Mouse (Mus musculus): ENCODE measurements around the gene Akap2. TPM values are rescaled to one million over a fixed set of nuclear protein-coding genes. Genes with fewer than 3 reads are reported as not detected.
"Not testable (repeated sequence)": the region's sequence is repeated elsewhere in the genome, so short reads cannot be mapped to it uniquely, and the experiment has no call there.

Akap2 gene
- polyA plus RNA-seq, 1 experiment = 0.87 TPM

DNA sequence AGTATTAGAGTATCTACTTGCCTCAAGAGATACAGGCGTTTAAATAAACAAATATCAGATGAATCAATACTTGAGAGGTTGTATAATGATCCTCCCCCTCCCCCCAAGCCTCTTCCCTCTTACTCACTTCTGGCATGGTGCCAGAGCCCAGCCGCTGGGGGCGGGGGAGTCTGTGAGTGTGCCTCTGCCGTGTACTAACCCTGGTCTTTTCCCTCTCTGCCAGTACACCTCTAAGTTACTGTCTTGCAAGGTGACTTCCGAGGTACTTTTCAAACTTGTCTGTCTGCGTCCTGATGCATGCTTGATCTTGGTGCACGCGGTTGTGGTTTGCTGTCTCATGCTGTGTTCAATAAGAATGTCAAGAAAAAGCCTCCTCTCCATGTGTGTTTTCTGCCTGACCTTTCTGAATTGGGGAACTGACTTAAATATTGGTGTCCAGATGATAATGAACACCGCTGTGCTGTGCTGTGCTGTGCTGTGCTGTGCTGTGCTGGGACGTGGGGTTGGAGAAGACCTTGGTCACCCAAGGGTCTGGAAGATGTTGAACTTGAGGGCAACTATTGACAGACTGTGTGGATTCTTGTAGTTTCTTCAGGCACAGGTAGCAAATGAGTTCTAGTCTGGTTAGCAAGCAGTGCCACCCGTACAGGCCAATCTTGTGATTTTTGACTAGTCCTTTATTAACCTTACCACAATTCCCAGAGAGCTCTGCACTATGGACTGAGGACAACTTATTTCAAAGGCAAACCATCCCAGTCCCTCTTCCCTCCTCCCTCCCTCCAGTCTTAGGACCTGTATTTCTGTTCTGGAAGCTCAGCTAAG lies 168.8 kb downstream of the Akap2 start:
- H3K27me3 ChIP-seq (replicated peaks) = no peaks in the 10 kb centered on the region
- no peak overlapping the region for H3K4me3 ChIP-seq (replicated peaks)
- H3K9me3 ChIP-seq = peaks cover 9% of the 10 kb centered on the region
- H3K36me3 ChIP-seq (replicated peaks; ENCODE audit: low read length) = peaks cover 5% of the 10 kb centered on the region
- TF ChIP-seq FLI1 (IDR thresholded peaks at IDR 0.05; ENCODE audit: low read length) (no peak), GATA1 (IDR thresholded peaks at IDR 0.05; ENCODE audit: borderline replicate concordance, low read length) (no peak)
- peaks cover 4% of the 10 kb centered on the region; the same call in 1 of the 2 replicates for H3K4me1 ChIP-seq

DNA sequence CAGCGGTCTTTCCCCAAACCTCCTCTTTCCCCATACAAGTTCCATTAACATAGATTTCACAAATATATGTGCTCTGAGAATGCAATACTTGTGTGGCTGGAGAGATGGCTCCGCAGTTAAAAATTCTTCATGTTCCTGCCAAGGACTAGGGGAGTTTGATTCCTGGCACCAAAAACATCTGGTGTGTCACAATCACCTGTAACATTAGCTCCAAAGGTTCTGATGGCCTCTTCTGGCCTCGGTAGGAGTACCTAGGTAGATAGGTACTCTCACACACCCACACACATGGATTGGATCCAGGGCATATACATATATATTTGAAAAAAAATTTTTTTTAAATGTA lies 169.4 kb downstream of the Akap2 start:
- Histone ChIP-seq H3K9me3 (peaks cover 9% of the 10 kb centered on the region), H3K27me3 (replicated peaks) (no peaks in the 10 kb centered on the region), H3K36me3 (replicated peaks; ENCODE audit: low read length) (peaks cover 5% of the 10 kb centered on the region), H3K4me1 (peaks cover 4% of the 10 kb centered on the region; the same call in 1 of the 2 replicates), H3K4me3 (replicated peaks) (no peak overlapping the region)
- TF ChIP-seq FLI1 (IDR thresholded peaks at IDR 0.05; ENCODE audit: low read length) = no peak
- TF ChIP-seq GATA1 (IDR thresholded peaks at IDR 0.05; ENCODE audit: borderline replicate concordance, low read length) = no peak

DNA sequence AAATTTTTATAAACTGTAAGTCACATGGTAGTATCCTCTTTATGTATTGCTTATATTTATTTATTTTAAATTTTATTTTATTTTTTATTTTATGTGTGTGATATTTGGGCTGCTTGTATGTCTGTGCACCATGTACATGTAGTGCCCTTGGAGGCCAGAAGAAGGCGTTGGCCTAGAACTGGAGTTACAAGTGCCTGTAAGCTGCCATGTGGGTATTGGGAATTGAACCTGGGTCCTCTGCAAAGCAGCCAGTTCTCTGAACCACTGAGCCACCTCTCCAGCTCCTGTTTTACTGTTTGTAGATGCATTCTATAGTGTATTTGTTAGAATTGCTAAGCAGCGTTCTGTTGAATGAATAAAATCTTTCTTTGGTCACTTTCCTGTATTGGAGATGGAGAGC lies 170.8 kb downstream of the Akap2 start:
- TF ChIP-seq FLI1 (IDR thresholded peaks at IDR 0.05; ENCODE audit: low read length) (no peak), GATA1 (IDR thresholded peaks at IDR 0.05; ENCODE audit: borderline replicate concordance, low read length) (no peak)
- H3K9me3 ChIP-seq = peaks cover under 1% of the 10 kb centered on the region; the same call in 1 of the 2 replicates
- H3K27me3 ChIP-seq (replicated peaks) = no peaks in the 10 kb centered on the region
- H3K4me3 ChIP-seq (replicated peaks) = no peak overlapping the region
- peaks cover 6% of the 10 kb centered on the region for H3K36me3 ChIP-seq (replicated peaks; ENCODE audit: low read length)
- peaks cover 3% of the 10 kb centered on the region; the same call in 1 of the 2 replicates for H3K4me1 ChIP-seq

DNA sequence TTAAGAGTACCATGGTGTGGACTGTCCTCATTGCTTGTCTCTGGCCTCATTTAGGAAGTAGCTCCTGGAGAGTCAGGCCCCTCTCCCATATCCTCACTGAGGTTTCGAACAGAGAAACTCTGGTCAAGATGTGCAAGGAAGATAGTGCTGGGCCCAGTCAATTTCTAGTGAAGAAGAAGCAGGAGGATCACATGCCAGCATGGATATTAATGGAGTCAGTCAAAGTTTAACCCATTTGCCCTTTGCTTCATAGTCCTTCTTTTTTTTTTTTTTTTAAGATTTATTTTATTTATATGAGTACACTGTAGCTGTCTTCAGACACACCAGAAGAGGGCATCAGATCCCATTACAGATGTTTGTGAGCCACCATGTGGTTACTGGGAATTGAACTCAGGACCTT lies 171.5 kb downstream of the Akap2 start:
- H3K36me3 ChIP-seq (replicated peaks; ENCODE audit: low read length); H3K4me3 ChIP-seq (replicated peaks); H3K4me1 ChIP-seq; H3K27me3 ChIP-seq (replicated peaks); H3K9me3 ChIP-seq: not testable (repeated sequence)

DNA sequence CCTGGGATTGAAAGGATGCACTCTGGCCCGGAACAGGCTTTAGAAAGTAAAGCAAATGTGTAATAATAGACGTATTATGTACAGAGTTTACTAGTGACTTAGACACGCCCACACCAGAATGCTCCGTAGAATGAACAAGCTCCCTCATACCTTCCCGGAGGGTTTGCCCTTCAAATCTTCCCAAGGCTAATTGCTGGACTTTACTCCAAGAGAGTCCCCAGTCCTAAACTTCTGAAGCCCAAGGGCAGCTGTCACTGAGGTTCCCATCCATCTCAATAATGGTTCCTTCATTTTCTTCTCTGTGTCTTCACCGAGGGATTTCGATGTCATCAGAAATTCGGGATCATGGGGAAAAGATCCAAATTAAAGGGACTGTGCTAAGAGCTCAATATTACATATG lies 172.3 kb downstream of the Akap2 start:
- no peak overlapping the region for H3K4me3 ChIP-seq (replicated peaks)
- H3K36me3 ChIP-seq (replicated peaks; ENCODE audit: low read length) = peaks cover 7% of the 10 kb centered on the region
- H3K27me3 ChIP-seq (replicated peaks) = no peaks in the 10 kb centered on the region
- H3K9me3 ChIP-seq = no peaks in the 10 kb centered on the region
- no peaks in the 10 kb centered on the region for H3K4me1 ChIP-seq
- TF ChIP-seq GATA1 (IDR thresholded peaks at IDR 0.05; ENCODE audit: borderline replicate concordance, low read length) (no peak), FLI1 (IDR thresholded peaks at IDR 0.05; ENCODE audit: low read length) (no peak)

DNA sequence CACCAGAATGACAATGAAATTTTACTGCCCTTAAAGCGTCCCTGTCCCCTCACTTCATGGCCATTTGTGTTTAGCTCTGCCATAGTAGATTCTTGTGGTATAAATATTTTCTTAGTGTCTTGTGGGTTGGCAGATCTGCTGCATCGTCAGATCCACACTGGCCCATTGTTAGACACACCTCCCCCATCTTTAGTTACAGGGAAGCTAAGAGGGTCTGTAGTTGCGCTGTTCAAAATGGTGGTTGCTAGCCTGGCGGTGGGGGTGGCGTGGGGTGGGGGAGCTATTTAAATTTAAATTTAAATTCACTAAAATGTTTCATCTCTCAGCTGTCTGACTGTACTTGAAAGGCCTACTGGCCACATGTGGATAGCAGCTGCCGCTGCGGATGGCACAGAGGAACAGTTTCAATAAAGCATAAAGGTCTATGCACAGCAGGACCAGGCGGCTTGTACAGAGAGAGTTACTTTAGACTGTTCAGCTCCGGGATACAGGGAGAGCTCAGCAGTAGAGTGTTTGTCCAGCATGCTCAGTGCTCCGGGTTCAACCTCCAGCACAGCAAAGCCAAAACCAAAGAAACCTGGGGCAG lies 174.6 kb downstream of the Akap2 start:
- Histone ChIP-seq H3K4me3 (replicated peaks) (no peak overlapping the region), H3K36me3 (replicated peaks; ENCODE audit: low read length) (peaks cover 7% of the 10 kb centered on the region), H3K27me3 (replicated peaks) (no peaks in the 10 kb centered on the region), H3K4me1 (peaks cover 12% of the 10 kb centered on the region), H3K9me3 (no peaks in the 10 kb centered on the region)
- no peak for TF ChIP-seq GATA1 (IDR thresholded peaks at IDR 0.05; ENCODE audit: borderline replicate concordance, low read length)
- TF ChIP-seq FLI1 (IDR thresholded peaks at IDR 0.05; ENCODE audit: low read length) = no peak

DNA sequence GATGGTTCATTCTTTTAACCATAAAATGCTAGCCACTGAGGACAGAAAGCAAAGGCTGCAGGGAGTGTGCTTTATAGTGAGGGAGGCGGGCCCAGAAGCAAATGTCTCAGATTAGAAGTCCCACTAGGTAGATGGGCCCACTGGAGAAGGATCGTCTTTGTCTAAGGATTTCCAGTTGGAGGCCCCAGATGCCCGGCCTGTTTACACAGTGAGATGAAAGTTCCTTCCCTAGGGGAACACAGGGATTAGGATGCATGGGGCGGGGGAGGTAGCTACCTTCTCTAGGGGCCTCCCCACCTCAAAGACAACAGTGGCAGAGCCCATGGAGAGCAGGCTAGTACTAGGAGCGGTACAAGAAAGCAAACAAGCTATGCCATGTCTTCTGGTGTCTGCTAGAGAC lies 177.7 kb downstream of the Akap2 start:
- Histone ChIP-seq H3K27me3 (replicated peaks) (peaks cover 3% of the 10 kb centered on the region), H3K9me3 (no peaks in the 10 kb centered on the region; the same call in 1 of the 2 replicates), H3K4me3 (replicated peaks) (no peak overlapping the region), H3K36me3 (replicated peaks; ENCODE audit: low read length) (peaks cover 7% of the 10 kb centered on the region), H3K4me1 (peaks cover 12% of the 10 kb centered on the region)
- no peak for TF ChIP-seq FLI1 (IDR thresholded peaks at IDR 0.05; ENCODE audit: low read length)
- no peak for TF ChIP-seq GATA1 (IDR thresholded peaks at IDR 0.05; ENCODE audit: borderline replicate concordance, low read length)

DNA sequence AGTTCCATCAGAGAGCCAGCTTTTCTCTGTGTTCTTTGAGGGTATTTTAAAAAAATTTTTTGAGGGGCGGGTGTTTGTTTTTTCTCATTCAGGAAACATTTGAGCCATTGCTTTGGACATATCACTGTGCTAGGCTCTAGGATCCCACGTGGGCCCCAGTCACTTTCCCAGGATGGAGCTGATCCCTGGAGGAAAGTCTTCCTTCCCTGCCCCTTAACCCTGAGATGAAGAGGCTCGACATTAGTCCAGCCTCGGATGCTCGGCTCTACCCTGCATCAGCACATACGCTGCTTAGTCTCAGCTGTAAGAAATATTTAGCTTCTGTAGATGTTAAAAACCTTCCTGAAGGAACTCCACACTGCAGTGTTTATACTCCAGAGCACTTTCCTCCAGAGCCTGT lies 178.4 kb downstream of the Akap2 start:
- Histone ChIP-seq H3K27me3 (replicated peaks) (peaks cover 3% of the 10 kb centered on the region), H3K9me3 (no peaks in the 10 kb centered on the region; the same call in 1 of the 2 replicates), H3K4me3 (replicated peaks) (no peak overlapping the region), H3K4me1 (peaks cover 12% of the 10 kb centered on the region), H3K36me3 (replicated peaks; ENCODE audit: low read length) (peaks cover 7% of the 10 kb centered on the region)
- TF ChIP-seq GATA1 (IDR thresholded peaks at IDR 0.05; ENCODE audit: borderline replicate concordance, low read length) (no peak), FLI1 (IDR thresholded peaks at IDR 0.05; ENCODE audit: low read length) (no peak)

DNA sequence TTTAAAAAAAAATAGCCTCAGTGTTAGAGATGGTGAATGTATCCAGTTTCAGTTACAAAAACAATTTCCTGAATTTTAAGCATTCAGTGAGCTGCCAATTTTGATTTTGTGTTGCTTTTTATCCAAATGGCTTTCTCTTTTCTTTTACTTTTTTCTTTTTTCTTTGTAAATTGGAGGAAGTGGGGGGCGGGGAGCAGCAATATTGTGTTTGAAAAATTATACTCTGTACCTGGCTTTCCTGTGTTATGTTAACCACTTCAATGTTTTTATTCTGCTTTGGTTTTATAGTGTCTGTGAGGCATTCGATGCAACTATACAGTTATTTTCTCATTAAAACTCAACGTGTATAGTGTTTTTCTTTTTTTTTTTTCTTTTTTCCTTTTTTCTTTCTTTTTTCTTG lies 179.2 kb downstream of the Akap2 start:
- TF ChIP-seq GATA1 (IDR thresholded peaks at IDR 0.05; ENCODE audit: borderline replicate concordance, low read length) (no peak), FLI1 (IDR thresholded peaks at IDR 0.05; ENCODE audit: low read length) (no peak)
- peaks cover 7% of the 10 kb centered on the region for H3K36me3 ChIP-seq (replicated peaks; ENCODE audit: low read length)
- no peak overlapping the region for H3K4me3 ChIP-seq (replicated peaks)

DNA sequence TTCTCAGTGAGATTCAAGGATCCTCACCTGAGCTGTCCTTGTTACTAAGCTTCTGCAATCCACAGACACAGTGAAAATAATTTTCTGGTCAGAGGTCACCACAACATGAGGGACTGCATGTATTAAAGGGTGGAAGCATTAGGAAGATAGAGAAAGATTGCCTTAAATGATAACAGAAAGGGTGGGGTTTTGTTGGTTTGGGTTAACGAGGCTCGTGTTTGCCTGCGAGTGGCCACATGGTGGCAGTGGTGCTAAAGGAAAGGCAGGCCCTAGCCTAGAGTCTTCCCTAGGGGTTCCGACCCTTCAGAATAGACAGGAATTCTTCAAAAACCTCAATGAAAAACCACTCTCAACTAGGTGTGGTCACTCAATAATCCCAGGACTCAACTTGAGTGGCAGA lies 183.8 kb downstream of the Akap2 start:
- peaks cover 18% of the 10 kb centered on the region for H3K27me3 ChIP-seq (replicated peaks)
- no peaks in the 10 kb centered on the region for H3K36me3 ChIP-seq (replicated peaks; ENCODE audit: low read length)
- H3K9me3 ChIP-seq = no peaks in the 10 kb centered on the region; the same call in 1 of the 2 replicates
- TF ChIP-seq FLI1 (IDR thresholded peaks at IDR 0.05; ENCODE audit: low read length) = no peak
- TF ChIP-seq GATA1 (IDR thresholded peaks at IDR 0.05; ENCODE audit: borderline replicate concordance, low read length) = no peak
- no peak overlapping the region for H3K4me3 ChIP-seq (replicated peaks)
- H3K4me1 ChIP-seq = peaks cover 11% of the 10 kb centered on the region

More for the DNA sequence above, 179.2 kb downstream of the Akap2 start:
- H3K4me1 ChIP-seq = peaks cover 12% of the 10 kb centered on the region
- no peaks in the 10 kb centered on the region; the same call in 1 of the 2 replicates for H3K9me3 ChIP-seq
- peaks cover 3% of the 10 kb centered on the region for H3K27me3 ChIP-seq (replicated peaks)
